Mouse (Mus musculus): ENCODE results near the gene Tnfaip1.

The Tnfaip1 gene

DNA sequence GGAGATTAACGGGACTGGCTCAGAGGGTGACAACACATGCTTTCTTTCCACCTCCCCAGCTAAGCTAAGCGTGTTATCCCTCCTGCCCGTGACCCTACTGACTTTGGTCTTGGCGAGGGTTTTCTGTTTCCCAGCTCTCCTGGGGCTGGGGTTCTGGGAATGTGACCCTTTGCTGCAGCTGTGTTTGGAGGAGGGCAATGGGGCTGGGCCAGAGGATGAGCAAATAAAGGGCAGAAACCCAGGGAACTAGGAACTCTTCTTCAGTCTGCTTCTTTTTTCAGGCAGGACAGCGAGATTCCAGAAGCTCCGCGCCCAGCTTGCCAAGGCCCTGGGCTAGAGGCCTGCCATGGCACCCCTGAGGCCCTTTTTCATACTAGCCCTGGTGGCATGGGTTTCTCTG, 37.1 kb downstream of the Tnfaip1 start, which contains the start of gene Vtn:
Vtn (plus strand) TSS at position 88 of the 400 bp plus-strand sequence.
- DNase-seq, result peak; percentile 98

DNA sequence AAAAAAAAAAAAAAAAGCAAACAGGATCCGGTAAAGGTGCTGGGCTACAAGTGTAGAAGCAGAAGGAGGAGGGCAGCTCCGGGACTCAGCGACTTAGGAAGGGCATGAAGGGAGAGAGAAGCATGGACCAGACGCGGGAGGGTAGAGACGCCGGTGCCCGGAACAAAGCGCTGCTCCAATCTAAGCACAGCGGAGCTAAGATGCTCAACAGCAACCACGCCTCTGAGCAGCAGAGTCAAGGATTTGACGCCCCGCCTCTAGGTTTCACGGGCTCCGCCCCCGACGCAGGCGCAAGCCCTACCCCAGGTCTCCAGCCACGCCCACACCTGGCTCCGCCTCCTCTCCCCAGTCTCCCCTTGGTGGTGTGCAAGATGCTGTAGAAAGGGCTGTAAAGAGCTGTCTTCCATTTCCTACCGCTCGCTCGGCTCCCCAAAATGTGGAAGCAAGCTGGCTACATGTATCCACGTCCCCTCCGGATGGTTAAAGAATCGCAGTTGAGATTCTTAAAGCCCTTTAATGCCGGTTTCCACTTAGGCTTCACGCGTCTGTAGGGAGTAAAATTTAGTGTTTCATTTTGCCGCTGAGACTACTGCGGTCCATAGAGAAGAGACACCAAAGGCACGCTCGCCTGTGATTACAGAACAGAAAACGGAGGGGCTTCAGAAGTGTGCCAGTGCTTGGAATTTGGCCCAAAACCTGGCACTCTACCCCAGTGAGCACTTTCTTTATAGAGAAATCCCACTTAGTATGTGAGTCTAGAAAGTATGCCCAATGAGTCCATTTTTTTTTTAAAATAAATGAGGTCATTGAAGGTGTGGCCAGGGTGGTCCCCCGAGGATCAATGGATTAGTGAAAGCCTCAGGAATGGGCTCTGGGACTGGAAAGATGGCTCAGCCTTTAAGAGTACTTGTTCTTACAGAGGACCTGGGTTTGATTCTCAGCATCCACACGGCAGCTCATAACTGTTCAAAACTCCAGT, 38.3 kb downstream of the Tnfaip1 start, which contains the start of gene Sarm1:
Sarm1 (minus strand) TSS at position 211 of the 979 bp plus-strand sequence.
- peak; percentile 99 for DNase-seq

DNA sequence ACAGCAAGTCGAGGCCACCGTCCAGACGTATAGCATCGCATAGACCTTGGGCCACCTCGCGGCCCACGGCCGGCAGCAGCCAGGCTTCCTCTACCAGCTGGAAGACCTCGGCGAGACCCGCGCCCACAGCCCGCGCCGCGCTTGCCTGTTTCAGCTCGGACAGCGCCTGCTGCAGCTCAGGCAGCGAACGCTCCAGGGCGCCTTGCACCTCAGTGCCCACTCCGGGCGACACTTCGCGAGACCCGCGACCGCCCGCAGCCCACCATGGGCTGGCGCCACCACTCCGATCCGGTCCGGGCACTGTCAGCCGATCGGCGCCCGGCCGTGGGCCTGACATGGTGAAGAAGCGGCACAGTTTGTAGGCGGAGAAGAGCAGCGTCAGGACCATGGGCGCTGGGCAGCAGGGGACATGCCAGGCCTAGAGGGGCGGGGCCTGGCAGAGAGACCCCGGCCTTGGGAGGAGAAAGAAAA, 39.0 kb downstream of the Tnfaip1 start:
- DNase-seq, result peak; percentile 93

DNA sequence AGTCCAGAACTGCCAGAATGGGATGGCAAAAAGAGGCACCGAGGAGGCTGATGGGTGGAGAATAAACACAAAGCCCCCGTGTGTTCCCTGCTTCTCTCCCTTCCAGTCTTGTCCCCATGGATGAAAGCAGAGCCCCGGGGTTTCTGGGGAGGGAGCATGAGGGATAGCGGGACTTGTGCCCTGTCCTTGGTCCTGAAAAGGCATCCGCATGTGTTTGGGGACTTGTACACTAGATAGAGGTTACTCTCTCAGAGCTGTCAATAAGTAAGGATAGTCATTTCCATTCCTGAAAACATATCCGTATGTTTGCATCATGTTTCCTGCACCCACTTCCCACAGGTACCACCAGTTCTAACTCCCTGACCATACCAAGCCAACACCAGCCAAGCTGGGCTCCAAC, 40.2 kb downstream of the Tnfaip1 start:
- DNase-seq, result no peak

DNA sequence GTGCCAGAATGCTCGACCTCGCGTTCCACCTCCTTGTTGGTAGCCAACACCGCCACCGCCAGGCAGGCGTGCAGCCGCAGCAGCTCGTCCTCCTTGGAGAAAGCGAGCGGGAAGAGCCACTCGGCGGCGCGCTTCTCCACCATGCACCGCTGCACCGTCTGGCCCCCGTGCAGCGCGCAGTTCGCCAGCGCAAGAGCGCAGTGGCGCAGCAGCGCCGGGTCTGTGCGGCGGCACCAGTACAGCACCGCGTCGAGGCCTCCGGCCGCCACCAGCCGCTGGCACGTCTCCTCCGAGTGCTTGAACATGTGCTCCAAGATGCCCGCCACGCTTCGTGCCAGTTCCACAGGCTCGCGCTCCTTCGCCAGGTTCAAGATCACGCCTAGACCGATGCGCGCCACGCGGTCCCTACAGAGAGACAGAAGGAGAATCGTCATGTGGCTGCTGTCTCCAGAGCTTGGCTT, 45.3 kb downstream of the Tnfaip1 start:
- peak; percentile 90 for DNase-seq

DNA sequence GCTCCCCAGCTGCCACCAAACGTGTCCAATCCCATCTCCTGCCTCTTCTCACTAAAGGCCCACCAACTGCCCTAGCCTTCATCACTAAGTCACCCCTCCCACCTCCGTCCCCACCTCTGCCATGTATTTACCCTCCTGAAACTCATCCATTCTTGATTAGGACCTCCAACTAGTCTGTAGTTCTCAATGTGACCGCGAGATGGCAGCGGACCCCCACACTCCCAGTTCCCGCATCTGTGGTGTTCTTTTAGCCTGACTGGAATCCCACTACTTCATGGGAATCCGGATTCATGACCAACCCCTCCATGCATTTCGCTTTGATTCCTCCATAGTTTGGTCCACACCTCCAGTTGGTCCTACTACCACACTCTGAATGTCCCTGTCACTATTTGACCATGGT, 48.0 kb downstream of the Tnfaip1 start:
- peak; percentile 92 for DNase-seq

DNA sequence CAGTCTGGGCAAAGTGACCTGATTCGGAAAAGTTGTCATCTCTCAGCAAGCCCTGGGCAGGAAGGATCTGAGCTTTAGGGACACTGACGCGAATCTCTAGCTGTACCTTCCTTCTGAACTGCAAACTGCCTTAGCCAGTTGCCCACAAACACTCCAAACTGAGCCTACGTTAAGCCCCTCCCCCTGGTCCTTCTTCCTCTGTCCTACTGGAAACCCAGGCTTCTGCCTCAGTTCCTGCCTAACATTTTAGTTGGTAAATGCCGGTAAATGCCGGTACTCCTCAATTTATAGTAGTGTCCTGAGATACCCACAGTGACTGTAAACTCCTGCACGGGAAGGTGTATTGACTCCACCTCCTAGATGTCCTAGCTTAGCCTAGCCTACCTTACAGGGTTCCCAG, 52.5 kb downstream of the Tnfaip1 start:
- no peak for DNase-seq

DNA sequence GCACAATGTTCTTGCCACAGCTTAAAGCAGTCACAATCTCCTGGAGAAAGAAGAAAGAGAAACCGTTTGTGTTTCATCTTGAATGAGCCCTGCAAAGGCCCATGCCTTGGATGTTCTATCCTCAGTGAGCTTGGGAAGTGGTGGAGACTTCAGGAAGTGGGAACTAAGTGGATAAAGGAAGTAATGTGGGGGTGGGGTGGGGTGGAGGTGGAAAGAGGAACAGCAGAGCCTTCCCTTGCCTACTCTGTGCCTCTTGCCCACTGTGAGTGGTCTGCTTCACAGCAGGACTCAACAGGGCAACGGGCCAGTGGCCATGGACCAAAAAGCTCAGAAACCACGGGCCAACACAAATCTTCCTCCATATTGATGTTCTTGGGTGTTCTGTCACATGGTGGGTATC, 60.8 kb downstream of the Tnfaip1 start:
- no peak for DNase-seq

All from heart, adult 11 months (tissue).